Mouse (Mus musculus) CD4-positive naive resting alpha-beta T cell, adult 76 days (primary cell): ENCODE measurements around the gene Slc9a4. TPM values are rescaled to one million over a fixed set of nuclear protein-coding genes. Genes with fewer than 3 reads are reported as not detected.

Source experiments
- total RNA-seq: library from RNA; stranded (reverse); gene quantifications from one replicate; pipeline ENCODE4 v1.2.4, GENCODE M21; 2023

The Slc9a4 gene
- total RNA-seq: not detected

GRCm38 (mm10) chr1:40579784-40580183, at the start of gene Slc9a4:
Gene Slc9a4 (plus strand): TSS chr1:40580081.

Other genes starting within 250 kb of the Slc9a4 start
- gene Il1rl1, start 150.5 kb upstream of the Slc9a4 start, total RNA-seq: 0.47 TPM
- 44.7 TPM for gene Il18r1, start 114.5 kb upstream of the Slc9a4 start, total RNA-seq
- gene Il18rap, start 64.7 kb upstream of the Slc9a4 start, total RNA-seq: 4.9 TPM
- not detected for gene Slc9a2, start 100.5 kb downstream of the Slc9a4 start, total RNA-seq
- gene Mfsd9, start 210.6 kb downstream of the Slc9a4 start, total RNA-seq: 0.38 TPM
- gene Tmem182, start 225.5 kb downstream of the Slc9a4 start, total RNA-seq: not detected